Mouse (Mus musculus): ENCODE data around the gene Atr.

GRCm38 (mm10) chr9:95851671-95852070 is 5.7 kb upstream of the Atr start:
- TF ChIP-seq CTCF (IDR thresholded peaks at IDR 0.05; ENCODE audit: low read depth, low read length) (no peak), POLR2A (IDR thresholded peaks at IDR 0.05; ENCODE audit: extremely low read depth, insufficient read depth, low read length) (no peak)

All from liver, adult 2 months (tissue).